Mouse (Mus musculus) neural tube, embryonic 12.5 days (tissue): Measurements from ENCODE around the gene Tbc1d9b. TPM values are rescaled to one million over a fixed set of nuclear protein-coding genes. Genes with fewer than 3 reads are reported as not detected.

Experiments
- ATAC-seq: fragments of 200-750 bp; cut with Nextera tagmentation; 2 replicates; pipeline ENCODE4 v1.8.0; 2017; ENCODE audit warnings: low read depth, mild to moderate bottlenecking, moderate TSS enrichment, moderate library complexity; ENCODE audit not compliant: low FRiP score
- H3K27ac ChIP-seq: fragments of 300-500 bp; sonication (generic); 2 replicates; pipeline ENCODE4 v1.5.1; 2016
- H3K27me3 ChIP-seq: fragments of 300-500 bp; sonication (generic); replicated peaks from 2 replicates; pipeline ENCODE4 v1.6.1; 2016; ENCODE audit warnings: mild to moderate bottlenecking
- H3K36me3 ChIP-seq: fragments of 300-500 bp; sonication (generic); 2 replicates; pipeline ENCODE4 v1.6.1; 2016; ENCODE audit warnings: mild to moderate bottlenecking
- H3K4me1 ChIP-seq: fragments of 300-500 bp; sonication (generic); 2 replicates; pipeline ENCODE4 v1.6.1; 2016
- H3K4me2 ChIP-seq: fragments of 300-500 bp; sonication (generic); replicated peaks from 2 replicates; pipeline ENCODE4 v1.6.1; 2016; ENCODE audit warnings: mild to moderate bottlenecking
- H3K4me3 ChIP-seq: fragments of 300-500 bp; sonication (generic); 2 replicates; pipeline ENCODE4 v1.5.1; 2016
- H3K9ac ChIP-seq: fragments of 300-500 bp; sonication (generic); 2 replicates; pipeline ENCODE4 v1.6.1; 2016; ENCODE audit warnings: mild to moderate bottlenecking
- H3K9me3 ChIP-seq: fragments of 300-500 bp; sonication (generic); 2 replicates; pipeline ENCODE4 v1.6.1; 2016; ENCODE audit warnings: mild to moderate bottlenecking
- WGBS: fragments of 180-500 bp; shearing (Covaris S2); methylation state at CpG from one replicate; pipeline ENCODE4 v1.1.7; 2016; 5-methylcytosine and 5-hydroxymethylcytosine counted together
- polyA plus RNA-seq: library from polyadenylated mRNA; unstranded; fragments of >200 nt; fragmentation: Nextera tagmentation; extraction: Ambion mirVana; gene quantifications from 2 replicates; pipeline ENCODE4 v1.2.1, GENCODE M21; 2016

Tbc1d9b gene
- polyA plus RNA-seq, 1 experiment from 2014 or later = 39.8 TPM

- Histone ChIP-seq H3K36me3 (peaks cover 26% of the 10 kb centered on the region), H3K27ac (no peak overlapping the region), H3K4me2 (no peak overlapping the region), H3K4me1 (no peaks in the 10 kb centered on the region), H3K4me3 (no peak overlapping the region), H3K27me3 (no peaks in the 10 kb centered on the region), H3K9ac (no peak overlapping the region), H3K9me3 (no peaks in the 10 kb centered on the region)
- ATAC-seq = no peak
- WGBS = 94% methylated on average over 6 of the region's 6 CpGs
These were observed 27.2 kb upstream of the Tbc1d9b start for GRCm38 (mm10) chr11:50104016-50104415.

DNA sequence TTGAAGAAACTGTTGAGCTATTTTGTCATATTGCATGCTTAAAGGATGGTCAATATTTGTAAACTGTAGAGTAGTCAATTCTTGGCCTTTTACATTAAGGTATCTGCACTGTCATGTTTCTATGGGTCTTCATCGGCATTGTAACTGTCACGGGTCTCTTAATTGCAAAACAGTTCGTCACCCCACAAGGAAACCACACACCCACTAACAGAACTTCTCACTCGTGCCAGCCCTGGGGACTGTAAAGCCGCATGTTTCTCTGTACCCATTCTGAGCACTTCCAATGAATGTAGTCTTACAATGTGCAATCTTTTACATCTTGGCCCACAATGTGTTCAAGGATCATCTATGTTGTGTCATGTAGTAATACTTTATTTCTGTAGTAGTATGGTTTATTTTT lies 26.0 kb upstream of the Tbc1d9b start:
- Histone ChIP-seq H3K9me3 (no peaks in the 10 kb centered on the region), H3K27me3 (no peaks in the 10 kb centered on the region), H3K9ac (no peak overlapping the region), H3K4me2 (no peak overlapping the region), H3K4me1 (no peaks in the 10 kb centered on the region), H3K4me3 (no peak overlapping the region), H3K27ac (no peak overlapping the region), H3K36me3 (peaks cover 16% of the 10 kb centered on the region)
- no peak for ATAC-seq
- 91% methylated on average over 5 of the region's 5 CpGs for WGBS

DNA sequence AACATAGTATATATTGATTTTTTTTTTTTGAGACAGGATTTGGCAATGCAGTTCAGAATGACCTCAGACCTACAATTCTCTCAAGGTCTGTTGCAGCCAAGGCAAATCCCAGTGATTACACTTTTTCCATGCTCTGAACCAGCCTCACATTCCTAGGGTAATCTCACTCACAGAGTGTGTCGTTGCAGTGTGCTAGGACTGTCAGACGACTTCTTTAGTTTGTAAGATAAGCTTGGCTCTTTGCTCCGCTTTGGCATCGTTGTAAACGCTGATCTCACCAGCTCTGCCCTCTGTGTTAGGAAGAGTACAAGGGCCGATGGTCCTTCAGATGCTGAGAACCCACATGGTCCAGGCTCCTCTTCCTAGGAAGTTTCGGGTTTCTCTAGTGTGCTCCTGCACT lies 25.2 kb upstream of the Tbc1d9b start:
- Histone ChIP-seq H3K36me3 (peaks cover 12% of the 10 kb centered on the region), H3K27me3 (no peaks in the 10 kb centered on the region), H3K4me2 (no peak overlapping the region), H3K9me3 (no peaks in the 10 kb centered on the region), H3K27ac (no peak overlapping the region), H3K4me1 (no peaks in the 10 kb centered on the region), H3K9ac (no peak overlapping the region), H3K4me3 (no peak overlapping the region)
- ATAC-seq = no peak
- WGBS = 91% methylated on average over 7 of the region's 7 CpGs

GRCm38 (mm10) chr11:50108823-50109244 lies 22.4 kb upstream of the Tbc1d9b start:
- H3K4me1 ChIP-seq = no peaks in the 10 kb centered on the region
- ATAC-seq = no peak
- H3K9me3 ChIP-seq = no peaks in the 10 kb centered on the region
- H3K36me3 ChIP-seq = peaks cover 7% of the 10 kb centered on the region; the same call in 1 of the 2 replicates
- H3K27me3 ChIP-seq = no peaks in the 10 kb centered on the region
- H3K4me3 ChIP-seq = no peak overlapping the region
- H3K27ac ChIP-seq = no peak overlapping the region
- WGBS = 77% methylated on average over 8 of the region's 8 CpGs
- H3K4me2 ChIP-seq = no peak overlapping the region
- H3K9ac ChIP-seq = no peak overlapping the region

GRCm38 (mm10) chr11:50114329-50114728 lies 16.9 kb upstream of the Tbc1d9b start:
- Histone ChIP-seq H3K27ac (no peak overlapping the region), H3K9ac (no peak overlapping the region), H3K4me3 (no peak overlapping the region), H3K9me3 (no peaks in the 10 kb centered on the region), H3K36me3 (peaks cover 7% of the 10 kb centered on the region; the same call in 1 of the 2 replicates), H3K27me3 (no peaks in the 10 kb centered on the region), H3K4me2 (no peak overlapping the region), H3K4me1 (no peaks in the 10 kb centered on the region)
- WGBS = 16% methylated on average over 5 of the region's 5 CpGs
- ATAC-seq = peak; percentile 41

DNA sequence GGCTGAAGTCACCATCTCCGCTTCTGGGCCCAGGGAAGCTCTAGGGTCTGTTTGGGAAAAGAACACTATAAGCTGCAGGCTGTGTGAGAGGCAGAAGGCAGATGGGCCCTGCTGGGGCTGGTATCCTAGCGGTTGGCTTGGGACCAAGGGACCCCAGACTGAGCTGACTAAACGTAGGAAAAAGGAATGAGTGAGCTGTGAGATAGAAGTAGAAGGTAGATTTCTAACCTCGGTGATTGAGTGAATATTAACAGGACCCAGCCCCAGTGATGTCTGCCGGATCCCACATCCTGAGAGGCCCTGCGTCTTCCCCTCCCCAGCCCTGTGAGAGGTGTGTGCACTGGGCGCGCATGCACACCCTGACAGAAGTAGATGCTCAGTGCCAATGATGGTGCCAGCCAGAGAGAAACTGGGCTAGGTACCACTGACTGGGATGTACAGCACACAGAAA lies 8.5 kb upstream of the Tbc1d9b start:
- H3K4me2 ChIP-seq = no peak overlapping the region
- WGBS = 92% methylated on average over 8 of the region's 8 CpGs

GRCm38 (mm10) chr11:50127781-50128180 lies 3.4 kb upstream of the Tbc1d9b start:
- WGBS = 8% methylated on average over 10 of the region's 10 CpGs
- H3K27me3 ChIP-seq = no peaks in the 10 kb centered on the region
- H3K4me2 ChIP-seq = peak overlapping the region; percentile 48
- no peak overlapping the region for H3K9ac ChIP-seq
- H3K4me3 ChIP-seq = no peak overlapping the region
- H3K9me3 ChIP-seq = no peaks in the 10 kb centered on the region
- no peaks in the 10 kb centered on the region for H3K36me3 ChIP-seq
- H3K4me1 ChIP-seq = peaks cover 12% of the 10 kb centered on the region
- no peak for ATAC-seq
- H3K27ac ChIP-seq = no peak overlapping the region

More for the DNA sequence above, 8.5 kb upstream of the Tbc1d9b start:
- H3K9ac ChIP-seq = no peak overlapping the region
- H3K27me3 ChIP-seq = no peaks in the 10 kb centered on the region
- H3K4me3 ChIP-seq = no peak overlapping the region
- no peaks in the 10 kb centered on the region for H3K4me1 ChIP-seq
- H3K36me3 ChIP-seq = peaks cover 30% of the 10 kb centered on the region
- no peak for ATAC-seq
- H3K9me3 ChIP-seq = no peaks in the 10 kb centered on the region
- H3K27ac ChIP-seq = no peak overlapping the region

- Histone ChIP-seq H3K27ac (peak overlapping the region; percentile 71; the same call in 1 of the 2 replicates), H3K9me3 (no peaks in the 10 kb centered on the region), H3K4me1 (peaks cover 12% of the 10 kb centered on the region), H3K4me2 (peak overlapping the region; percentile 74), H3K36me3 (peaks cover 13% of the 10 kb centered on the region), H3K4me3 (peak overlapping the region; percentile 69), H3K27me3 (no peaks in the 10 kb centered on the region), H3K9ac (peak overlapping the region; percentile 92)
- WGBS = 28% methylated on average over 10 of the region's 10 CpGs
- ATAC-seq = peak; percentile 11
These were observed 605 bp downstream of the Tbc1d9b start for GRCm38 (mm10) chr11:50131801-50132201.

GRCm38 (mm10) chr11:50132265-50132664 lies 1.1 kb downstream of the Tbc1d9b start:
- ATAC-seq = no peak

DNA sequence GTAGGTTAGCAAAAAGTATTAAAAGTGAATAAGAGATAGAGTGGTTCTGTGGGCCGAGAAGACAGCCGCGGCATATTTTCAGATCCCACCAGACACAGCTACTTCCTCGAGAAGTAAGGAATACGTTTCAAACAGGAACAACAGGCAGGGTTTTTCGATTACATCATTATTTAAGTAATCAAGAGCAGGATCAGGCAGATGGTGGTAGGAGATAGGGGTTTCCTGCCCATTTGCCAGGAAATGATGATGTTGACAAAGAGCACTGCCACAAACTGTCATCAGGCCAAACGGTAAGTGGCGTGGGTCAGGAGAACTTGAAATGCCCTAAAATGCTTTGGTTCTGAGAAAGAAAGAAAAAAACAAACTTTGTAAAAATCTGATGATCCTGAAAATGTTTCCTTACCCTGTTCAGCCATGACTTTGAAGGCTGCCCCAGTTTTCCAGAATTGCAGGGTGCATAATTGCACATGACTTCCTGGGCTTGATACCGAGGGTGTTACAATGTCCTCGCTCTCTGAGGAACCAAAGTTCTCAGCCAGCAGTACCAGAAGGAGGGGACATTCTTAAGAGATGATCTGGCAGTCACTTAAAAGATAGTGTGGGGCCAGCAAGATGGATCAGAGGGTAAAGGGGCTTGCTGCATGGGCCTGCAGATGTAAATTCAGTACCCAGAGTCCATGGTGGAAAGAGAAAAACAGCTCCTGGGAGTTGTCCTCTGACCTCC lies 3.1 kb downstream of the Tbc1d9b start:
- Histone ChIP-seq H3K36me3 (peaks cover 36% of the 10 kb centered on the region), H3K4me2 (no peak overlapping the region), H3K27ac (no peak overlapping the region), H3K27me3 (no peaks in the 10 kb centered on the region), H3K9ac (no peak overlapping the region), H3K4me3 (no peak overlapping the region), H3K4me1 (peaks cover 10% of the 10 kb centered on the region), H3K9me3 (no peaks in the 10 kb centered on the region)
- ATAC-seq = no peak
- 86% methylated on average over 10 of the region's 10 CpGs for WGBS

More at GRCm38 (mm10) chr11:50132265-50132664, 1.1 kb downstream of the Tbc1d9b start:
- H3K27me3 ChIP-seq = no peaks in the 10 kb centered on the region
- 86% methylated on average over 6 of the region's 6 CpGs for WGBS
- H3K4me1 ChIP-seq = peaks cover 12% of the 10 kb centered on the region
- peak overlapping the region; percentile 69 for H3K4me3 ChIP-seq
- no peak overlapping the region for H3K27ac ChIP-seq
- peak overlapping the region; percentile 74 for H3K4me2 ChIP-seq
- H3K9me3 ChIP-seq = no peaks in the 10 kb centered on the region
- H3K9ac ChIP-seq = peak overlapping the region; percentile 92
- H3K36me3 ChIP-seq = peaks cover 16% of the 10 kb centered on the region

- H3K36me3 ChIP-seq = peaks cover 74% of the 10 kb centered on the region
- 71% methylated on average over 10 of the region's 10 CpGs for WGBS
- no peak for ATAC-seq
These were observed 7.1 kb downstream of the Tbc1d9b start for GRCm38 (mm10) chr11:50138206-50138822.

DNA sequence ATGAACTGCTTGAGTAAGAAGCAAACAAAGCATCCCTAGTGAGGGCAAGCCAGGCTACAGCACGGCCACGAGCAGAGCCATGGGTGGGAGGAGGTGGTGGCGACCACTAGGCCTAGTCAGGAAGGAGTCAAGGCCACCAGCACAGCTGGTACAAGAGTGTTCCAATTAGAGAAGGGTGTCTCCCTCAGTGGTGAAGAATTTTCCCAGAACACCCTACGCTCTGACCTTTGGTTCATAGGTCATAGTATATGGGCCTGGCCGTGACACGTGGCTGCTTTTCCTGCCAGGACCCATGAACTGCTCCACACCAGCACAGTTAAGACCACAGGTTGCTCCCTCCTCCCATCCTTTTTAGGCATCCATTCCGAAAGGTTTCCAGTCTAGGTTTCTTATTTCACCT lies 8.4 kb downstream of the Tbc1d9b start:
- WGBS = 87% methylated on average over 7 of the region's 7 CpGs
- no peaks in the 10 kb centered on the region for H3K27me3 ChIP-seq
- H3K4me1 ChIP-seq = no peaks in the 10 kb centered on the region
- no peak overlapping the region for H3K27ac ChIP-seq
- H3K4me3 ChIP-seq = no peak overlapping the region
- H3K36me3 ChIP-seq = peaks cover 79% of the 10 kb centered on the region
- ATAC-seq = no peak
- H3K4me2 ChIP-seq = no peak overlapping the region
- no peak overlapping the region for H3K9ac ChIP-seq
- no peaks in the 10 kb centered on the region for H3K9me3 ChIP-seq

More at GRCm38 (mm10) chr11:50138206-50138822, 7.1 kb downstream of the Tbc1d9b start:
- Histone ChIP-seq H3K27me3 (no peaks in the 10 kb centered on the region), H3K9me3 (no peaks in the 10 kb centered on the region), H3K9ac (no peak overlapping the region), H3K4me3 (no peak overlapping the region), H3K4me1 (no peaks in the 10 kb centered on the region), H3K27ac (no peak overlapping the region), H3K4me2 (no peak overlapping the region)
